Mouse (Mus musculus): ENCODE results near the gene Gm5129.
"Not testable (repeated sequence)": the region's sequence is repeated elsewhere in the genome, so short reads cannot be mapped to it uniquely, and the experiment has no call there.

The Gm5129 gene

DNA sequence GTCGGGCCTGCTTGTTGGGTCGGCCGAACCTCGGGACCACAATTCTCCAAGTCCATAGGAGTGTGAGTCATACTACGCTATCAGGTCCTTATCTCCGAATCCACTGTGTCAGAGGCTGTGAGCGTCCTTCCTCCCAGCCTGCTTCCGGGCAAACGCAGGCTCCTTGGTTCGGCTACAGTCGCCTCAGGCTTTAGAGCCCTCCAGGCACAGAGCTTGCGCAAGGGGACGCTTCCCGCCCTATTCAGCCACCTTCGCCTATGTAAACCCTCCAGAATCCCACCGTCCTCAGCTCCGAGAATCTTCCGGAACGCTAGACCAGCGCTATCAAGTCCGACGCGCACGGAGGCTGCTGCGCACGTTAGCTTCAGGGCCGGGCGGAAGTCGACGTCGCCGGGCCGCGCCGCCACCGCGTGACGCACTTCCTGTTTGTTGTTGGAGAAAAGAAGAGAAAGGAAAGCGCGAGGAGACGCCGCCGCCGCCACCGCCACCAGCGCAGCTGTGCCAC lies at the start of gene Gm5129, which contains the start of gene Dnajb6:
Gene Gm5129, minus strand, starts transcription at position 380 of the 505 bp plus-strand sequence.
Gene Dnajb6, plus strand, starts transcription at position 132 of the 505 bp plus-strand sequence.
- peak; percentile 93 to 98 for DNase-seq (ENCODE audit: low spot score in 2 of 2)

DNA sequence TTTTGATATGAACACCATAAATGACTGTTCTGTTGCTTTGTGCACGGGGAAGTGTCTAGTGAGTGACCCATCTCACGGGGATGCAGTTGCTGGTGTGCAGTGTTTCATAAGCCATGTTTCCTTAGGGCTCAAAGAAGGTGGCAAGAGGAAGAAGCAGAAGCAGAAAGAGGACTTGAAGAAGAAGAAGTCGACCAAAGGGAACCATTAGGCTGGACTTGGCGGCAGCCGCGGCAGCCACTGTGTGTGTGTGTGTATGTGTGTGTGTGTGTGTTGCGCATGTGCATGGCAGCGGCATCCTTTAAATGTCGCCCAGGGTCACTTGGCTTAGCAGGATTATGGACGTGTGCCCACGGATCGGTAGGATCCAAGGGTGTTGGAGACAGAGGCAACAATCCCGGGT lies 49.2 kb upstream of the Gm5129 start:
- not testable (repeated sequence) for DNase-seq (ENCODE audit: low spot score in 2 of 2)

DNA sequence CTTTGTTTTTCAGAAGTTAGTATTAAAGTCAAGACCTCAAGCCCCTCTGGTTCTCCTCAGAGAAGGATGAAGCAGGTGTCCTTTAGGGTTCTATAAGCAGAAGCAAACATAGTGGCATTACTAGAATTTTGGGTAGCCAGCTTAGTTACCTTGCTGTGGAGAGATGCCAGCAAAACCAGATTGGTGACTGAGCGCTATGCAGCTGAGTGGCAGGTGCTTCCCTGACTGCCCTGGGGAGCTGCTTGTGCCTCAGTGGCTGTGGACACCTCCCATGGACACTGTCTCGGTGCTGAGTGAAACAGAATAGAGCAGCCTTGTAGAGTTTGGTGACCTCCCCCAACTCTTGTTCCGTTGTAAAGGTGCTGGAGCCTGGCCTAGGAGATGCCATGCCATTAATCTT lies 46.5 kb upstream of the Gm5129 start:
- DNase-seq (ENCODE audit: low spot score in 2 of 2) = no peak

DNA sequence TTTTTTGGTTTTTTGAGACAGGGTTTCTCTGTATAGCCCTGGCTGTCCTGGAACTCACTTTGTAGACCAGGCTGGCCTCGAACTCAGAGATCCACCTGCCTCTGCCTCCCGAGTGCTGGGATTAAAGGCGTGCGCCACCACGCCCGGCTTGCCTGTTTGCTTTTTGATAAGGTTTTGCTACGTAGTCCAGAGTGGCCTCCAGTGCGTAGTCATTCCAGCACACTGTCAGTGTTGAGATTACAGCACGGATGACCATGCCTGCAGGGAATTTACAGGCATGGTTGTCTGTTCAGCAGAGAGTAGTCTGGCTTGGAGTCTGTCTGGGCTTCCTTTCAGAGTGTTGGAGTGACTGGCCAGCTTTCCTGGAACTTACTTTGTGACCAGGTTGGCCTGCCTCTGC lies 44.0 kb upstream of the Gm5129 start:
- not testable (repeated sequence) for DNase-seq (ENCODE audit: low spot score in 2 of 2)

DNA sequence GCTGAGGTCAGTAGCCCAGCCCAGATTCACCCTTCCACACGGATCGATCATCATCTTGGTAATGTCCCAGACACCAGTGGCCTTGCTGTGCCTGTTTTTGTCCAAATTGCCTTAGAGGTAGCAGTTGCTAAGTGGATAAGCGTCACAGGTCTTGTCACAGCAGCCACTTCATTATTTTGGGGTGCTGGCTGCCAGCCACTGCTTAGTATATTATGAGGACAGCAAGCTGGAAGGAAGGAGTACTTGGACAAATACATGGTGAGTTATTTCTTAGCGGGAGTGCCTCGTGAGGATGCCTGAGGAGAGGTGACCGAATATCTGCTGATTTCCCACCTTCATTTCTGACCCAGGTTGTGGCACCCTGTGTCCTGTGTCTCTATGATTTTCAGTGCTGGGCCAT lies 42.3 kb upstream of the Gm5129 start:
- no peak for DNase-seq (ENCODE audit: low spot score in 2 of 2)

DNA sequence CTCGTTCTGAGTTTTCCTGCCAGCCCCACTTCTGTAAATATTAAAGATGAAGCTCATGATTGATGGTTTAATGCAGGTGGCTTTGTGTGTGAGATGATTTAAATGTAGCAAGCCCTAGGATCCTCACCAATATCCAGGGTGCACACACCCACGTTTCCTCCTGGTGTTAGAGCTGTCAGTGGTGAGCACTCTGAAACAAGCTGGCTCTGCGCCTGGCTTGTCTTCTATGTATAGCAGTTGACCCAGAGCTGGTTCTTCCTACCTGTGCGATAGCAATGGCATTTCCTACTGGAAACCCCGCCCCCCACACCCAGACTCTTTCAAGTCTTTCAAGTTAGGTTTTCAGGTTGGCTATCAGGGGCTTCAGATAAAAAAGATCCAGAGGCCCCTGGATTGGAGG lies 39.7 kb upstream of the Gm5129 start:
- no peak for DNase-seq (ENCODE audit: low spot score in 2 of 2)

DNA sequence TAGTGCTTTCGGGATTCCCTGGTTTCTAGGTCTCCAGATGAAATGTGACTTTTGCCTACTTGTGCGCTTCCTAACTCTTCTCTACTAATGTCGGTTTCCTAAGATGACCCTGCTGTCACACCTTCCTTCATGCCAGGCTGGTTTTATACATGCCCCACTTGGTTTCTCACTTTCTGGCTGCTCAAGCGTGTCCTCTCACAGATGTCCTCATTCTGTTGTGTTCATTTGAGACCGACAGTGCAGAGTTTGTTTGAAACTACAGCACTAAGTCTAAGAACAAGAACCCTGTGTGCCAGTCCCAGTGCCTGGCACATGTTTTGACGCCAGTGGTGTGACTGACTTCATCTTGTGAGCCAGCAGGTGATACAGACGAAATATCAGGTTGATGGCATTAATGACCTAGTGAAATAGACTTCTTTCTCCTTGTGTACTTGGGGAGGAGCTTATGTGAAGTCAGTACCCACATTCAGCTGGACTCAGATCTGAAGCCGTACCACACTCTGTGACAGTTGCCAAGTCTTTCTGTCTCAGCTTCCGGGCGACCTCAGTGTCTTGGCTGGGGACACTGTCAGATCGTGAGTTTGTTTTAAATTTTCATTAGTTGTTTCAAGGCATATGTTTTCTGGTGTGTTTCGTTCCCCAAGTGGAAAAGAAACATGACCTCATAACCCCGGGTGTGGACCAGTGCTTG lies 37.9 kb upstream of the Gm5129 start:
- DNase-seq (ENCODE audit: low spot score in 2 of 2) = no peak

DNA sequence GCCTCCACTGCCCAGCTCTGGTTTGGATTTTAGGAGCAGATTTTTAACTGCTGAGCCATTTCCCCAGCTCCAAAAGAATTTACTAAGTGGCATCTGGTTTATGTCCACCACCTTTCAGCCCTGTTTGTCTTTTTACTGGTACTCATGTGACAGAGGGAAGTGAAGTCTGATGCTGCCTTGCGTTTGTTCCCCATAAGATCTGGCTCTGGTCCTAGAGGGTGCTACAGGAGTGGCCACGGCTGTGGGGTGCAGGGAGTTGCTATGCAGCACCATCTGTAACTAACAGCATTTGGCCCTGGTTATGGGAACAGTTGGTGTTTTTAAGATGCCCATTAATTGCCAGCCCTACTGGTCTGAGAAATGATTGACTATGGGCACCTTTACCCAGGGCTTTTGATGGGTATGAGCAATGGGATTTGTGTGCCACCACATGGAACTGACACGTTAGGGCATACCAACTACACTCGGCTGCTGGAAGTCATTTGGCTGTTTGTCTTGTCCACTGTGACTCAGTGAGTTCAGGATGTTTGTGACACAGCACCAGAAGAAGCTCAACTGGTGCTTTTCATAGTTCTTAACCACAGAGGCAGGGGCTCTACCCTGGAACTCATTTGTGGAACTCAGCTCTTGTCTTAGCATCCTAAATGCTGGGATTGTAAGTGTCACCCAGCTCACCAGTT lies 37.1 kb upstream of the Gm5129 start:
- DNase-seq (ENCODE audit: low spot score in 2 of 2) = no peak

DNA sequence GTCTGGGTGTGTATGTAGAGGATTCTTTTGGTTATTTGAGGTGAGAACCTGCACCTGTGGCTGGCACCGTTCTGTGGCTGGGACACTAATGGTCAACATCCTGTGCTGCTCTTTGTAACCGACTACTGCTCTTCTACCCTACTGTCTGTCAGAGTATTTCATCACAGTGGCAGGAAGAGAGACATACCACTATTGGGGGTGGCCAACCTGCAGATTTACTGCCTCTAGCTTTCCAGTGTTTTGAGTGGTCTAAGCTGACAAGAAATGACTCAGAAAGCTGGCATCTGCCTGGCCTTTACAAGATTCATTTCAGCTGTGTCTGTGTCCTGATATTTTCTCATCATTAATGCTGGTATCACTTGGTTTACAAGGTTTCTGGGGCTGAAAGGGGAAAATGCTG lies 36.3 kb upstream of the Gm5129 start:
- no peak for DNase-seq (ENCODE audit: low spot score in 2 of 2)

DNA sequence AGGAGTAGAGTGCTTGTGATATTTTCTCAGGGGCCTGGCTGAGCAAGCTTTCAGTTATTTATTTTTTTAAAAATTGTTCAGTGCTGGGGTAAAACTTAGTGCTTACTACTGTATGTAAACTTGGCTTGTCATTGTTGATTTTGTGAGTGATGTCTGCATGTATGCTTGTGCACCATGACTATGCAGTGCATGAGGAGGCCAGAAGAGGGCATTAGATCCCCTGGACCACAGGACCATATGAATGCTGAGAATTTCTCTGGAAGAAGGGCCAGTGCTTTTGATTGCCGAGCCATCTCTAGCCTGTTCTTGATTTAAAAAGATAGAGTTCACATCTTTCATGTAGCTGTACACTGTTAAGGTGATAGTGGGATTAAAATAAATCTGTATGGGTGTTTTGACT lies 35.2 kb upstream of the Gm5129 start:
- DNase-seq (ENCODE audit: low spot score in 2 of 2) = no peak

DNA sequence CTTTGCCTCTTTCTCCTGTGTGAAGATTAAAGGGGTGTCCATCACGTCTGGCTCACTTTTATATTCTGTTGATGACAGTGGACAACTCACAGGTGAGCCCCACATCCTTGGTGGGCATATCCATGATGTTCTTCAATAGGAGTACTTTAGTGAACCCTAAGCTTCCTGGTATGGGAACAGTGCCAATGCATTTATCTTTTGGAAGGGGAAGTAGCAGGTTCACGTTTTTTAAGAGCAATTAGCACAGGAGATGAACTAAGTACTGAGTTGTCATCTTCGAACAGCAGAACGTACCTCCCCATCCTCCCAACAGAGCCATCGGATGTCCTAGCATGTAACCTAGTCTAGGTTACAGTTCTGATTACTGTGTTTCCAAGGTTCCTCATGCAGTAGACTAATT lies 23.6 kb upstream of the Gm5129 start:
- no peak for DNase-seq (ENCODE audit: low spot score in 2 of 2)

DNA sequence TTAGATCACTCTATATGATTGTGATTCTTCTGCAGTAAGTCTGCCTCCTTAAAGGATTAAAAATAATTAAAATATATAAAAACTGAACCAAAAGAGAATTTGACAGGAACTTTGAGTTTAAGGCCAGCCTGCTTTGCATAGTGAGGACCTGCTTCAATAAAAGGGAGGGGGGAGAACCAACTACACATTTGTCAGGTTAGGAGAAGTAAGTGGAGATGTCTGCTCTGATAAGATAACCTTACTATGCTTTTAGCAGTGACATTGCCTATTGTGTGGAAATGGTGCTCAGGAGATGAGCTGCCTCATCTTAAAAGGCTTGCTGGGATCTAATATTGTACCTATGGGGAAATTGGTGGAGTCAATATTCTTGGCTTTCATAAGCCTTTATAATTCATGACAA lies 17.2 kb upstream of the Gm5129 start:
- no peak for DNase-seq (ENCODE audit: low spot score in 2 of 2)

DNA sequence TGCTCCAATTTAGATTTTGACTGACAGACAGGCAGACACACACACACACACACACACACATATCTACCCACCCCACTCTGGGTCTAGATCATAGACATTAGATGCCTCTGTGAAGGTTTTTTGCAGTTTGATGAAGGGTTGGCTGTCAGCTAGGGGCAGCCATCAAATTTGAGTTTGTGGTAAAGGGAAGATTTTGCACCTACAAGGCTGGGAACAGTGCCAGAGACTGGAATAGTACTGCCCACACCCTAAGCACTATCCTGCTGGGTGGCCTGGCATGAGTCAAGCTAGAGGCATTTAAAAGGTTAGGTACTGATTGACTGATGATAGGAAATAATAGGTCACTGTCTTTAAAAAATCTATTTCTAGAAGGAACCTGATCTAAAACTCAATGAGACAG lies 15.6 kb upstream of the Gm5129 start:
- DNase-seq (ENCODE audit: low spot score in 2 of 2) = no peak

DNA sequence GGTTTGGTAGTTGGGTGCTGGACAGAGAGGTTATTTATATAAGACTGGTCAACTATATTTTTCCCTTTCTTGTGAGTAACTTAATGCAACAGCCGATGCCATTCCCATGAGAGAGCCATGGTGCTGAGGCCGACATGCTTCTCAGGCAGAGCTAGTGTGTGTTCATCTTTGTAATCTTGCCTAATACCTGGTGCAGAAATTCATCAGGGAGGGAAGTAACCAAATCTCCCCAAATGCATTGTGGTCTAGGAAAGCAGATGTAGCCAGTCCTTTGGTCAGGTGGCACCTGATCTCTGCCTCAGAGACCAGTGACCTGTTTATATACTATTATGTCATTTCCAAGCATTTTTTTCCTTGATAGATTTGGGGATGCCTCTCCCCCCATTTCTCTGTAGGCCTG lies 11.9 kb upstream of the Gm5129 start:
- DNase-seq (ENCODE audit: low spot score in 2 of 2) = no peak

DNA sequence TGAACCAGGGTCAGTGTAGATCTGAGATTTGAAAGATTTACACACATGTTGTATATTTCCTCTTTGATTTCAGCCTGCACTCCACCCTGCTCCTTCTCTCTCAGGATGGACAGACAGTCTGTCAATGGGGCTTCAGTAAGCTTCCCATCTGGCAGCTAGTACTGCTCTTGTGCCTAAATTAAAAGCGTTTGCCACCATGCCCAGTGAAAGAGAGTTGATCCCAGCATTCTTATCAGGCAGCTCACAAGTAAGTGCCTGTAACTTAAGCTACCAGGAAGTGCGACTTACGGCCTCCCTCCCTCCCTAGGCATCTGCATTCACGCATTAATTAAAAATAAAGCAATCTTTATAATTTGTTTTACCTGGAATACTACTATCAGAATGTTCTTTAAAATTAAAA lies 5.4 kb upstream of the Gm5129 start:
- DNase-seq (ENCODE audit: low spot score in 2 of 2) = no peak

DNA sequence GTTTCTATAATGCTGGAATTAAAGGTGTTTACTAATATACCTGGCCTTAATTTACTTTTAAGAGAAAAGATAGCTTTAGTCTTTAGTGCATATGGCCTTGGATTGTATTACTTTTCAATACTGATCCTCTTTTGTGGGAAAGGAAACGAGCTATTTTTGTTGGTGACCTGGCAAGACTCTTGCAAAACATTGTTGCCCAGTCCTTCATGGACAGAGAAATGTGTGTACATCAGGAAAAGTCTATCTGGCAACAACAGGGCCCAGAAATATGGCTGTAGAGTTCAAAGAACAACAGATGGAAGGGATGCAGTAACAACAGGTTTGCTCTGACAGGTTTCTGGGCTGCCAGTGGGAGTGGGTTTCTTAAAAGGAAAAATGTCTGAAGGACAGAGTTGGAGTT lies 4.9 kb upstream of the Gm5129 start:
- DNase-seq (ENCODE audit: low spot score in 2 of 2) = no peak

DNA sequence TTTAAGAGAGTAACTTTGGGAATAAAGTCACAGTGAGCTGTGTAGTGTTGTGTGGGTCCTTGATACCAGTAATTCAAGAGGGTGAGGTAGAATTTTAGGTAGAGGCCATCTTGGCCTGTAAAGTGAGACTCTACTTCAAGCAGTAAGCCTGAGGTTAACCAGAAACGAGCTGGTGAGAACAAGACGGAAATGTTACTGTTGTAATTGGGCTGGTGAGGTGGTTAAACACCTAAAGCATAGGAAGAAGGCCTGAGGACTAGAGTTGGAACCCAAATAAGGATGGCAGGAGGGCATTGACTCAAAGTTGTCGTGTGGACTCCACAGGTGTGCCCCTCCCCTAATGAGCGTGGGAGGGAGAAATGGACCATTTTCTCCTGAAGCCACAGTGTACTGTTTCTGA lies 2.3 kb upstream of the Gm5129 start:
- DNase-seq (ENCODE audit: low spot score in 2 of 2) = no peak

DNA sequence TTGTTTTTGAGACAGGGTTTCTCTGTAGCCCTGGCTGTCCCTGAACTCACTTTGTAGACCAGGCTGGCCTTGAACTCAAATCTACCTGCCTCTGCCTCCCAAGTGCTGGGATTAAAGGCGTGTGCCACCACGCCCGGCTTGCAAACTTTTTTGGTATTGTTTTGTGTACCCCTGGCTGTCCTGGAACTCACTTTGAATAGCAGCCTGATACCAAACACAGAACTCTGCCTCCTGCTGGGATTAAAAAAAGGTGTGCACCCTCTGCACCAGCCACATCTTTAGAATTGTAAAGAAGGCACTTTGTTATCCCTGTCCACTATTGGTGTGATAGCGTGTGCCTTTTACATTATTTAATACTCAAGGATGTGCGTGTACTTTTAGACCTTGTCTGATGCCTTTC lies 1.7 kb upstream of the Gm5129 start:
- no peak for DNase-seq (ENCODE audit: low spot score in 2 of 2)

DNA sequence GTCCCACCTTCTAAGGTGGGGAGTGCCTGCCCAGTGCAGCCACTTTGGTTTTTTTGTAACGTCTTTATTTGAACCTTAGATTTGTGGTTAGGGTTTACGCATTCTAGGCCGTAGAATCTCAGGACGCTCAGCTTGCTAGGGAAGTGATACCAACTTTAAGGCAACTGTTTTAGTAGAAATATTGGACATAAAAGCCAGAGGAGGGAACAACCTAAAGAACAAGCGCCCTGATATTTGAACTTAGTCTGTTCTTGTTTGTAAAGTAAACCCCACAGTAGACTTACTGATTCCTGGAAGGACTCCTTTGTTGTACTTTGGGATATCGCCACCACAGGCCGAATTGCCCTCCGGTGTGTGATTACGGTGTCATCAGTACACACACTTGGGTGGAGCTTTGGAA lies 1.2 kb upstream of the Gm5129 start:
- DNase-seq (ENCODE audit: low spot score in 2 of 2) = no peak

DNA sequence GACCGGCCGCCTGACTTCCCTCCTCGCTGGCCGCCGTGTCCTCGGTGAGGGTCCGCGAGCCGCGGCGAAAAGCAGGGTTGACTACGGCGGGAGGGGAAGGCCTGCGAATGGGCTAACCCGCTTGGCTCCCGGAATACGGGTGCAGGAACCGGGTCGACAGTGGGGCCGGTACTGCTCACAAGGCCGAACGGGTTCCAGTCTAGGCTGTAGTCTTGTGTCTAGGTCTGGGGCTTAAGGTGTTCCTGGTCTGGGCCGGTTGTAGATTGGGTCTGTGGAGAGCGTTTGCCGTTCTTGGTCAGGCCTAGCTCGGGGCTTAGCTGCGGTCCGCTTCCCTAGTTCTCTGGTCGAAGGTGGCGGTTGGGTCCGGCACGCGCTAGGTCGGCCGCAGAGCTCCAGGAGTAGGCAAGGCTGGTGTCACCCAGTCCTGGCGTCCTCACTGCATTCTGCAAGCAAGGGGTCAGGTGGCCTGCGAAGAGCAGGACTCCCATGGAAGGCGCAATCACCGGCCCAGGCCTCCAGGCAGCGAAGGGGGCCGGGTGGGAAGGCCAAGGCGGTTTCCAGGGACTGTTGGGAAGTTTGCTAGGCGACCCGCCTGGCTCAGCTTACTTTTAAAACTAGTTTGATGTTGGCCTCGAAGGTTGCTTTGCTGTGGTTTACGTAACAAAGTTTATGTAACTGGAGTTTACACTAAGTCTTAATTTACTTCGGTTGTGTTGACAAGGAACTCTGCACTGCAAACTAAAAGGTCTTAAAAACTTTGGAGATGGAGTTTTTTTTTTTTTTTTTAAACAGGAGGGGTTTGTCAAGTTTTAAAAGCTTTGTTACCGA lies 551 bp upstream of the Gm5129 start:
- peak; percentile 54 to 64 for DNase-seq (ENCODE audit: low spot score in 2 of 2)

DNA sequence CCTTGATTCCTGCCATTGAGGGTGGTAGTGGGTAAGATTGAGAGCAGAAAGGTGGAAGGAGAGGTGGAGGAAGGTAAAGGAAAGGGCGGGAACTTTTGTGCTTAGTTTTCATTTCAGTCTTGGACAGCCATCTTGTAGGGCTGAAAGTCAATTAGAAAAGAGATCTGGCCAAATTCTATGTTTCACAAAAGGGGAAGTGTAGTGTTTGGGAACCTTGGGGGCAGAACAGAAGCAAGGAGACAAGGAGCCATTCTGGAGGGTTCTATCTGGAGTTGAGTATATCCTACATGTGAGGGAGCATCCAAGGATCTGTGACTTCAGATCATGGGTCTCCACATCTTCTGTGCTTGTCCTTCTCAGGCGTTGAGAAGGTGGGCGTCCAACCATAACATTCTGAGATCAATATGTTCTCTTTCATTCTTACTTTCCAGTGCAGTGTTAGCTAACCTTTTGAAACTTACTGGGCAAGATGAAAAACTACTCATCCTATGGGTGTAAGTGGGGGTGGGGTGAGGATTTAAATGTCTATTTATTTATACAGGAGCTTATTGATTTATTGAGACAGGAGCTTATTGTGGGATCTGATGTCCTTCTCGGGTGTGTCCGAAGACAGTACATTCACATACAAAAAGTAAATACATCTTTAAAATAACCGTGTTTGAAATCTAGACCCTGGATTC lies 765 bp downstream of the Gm5129 start:
- DNase-seq (ENCODE audit: low spot score in 2 of 2) = no peak

DNA sequence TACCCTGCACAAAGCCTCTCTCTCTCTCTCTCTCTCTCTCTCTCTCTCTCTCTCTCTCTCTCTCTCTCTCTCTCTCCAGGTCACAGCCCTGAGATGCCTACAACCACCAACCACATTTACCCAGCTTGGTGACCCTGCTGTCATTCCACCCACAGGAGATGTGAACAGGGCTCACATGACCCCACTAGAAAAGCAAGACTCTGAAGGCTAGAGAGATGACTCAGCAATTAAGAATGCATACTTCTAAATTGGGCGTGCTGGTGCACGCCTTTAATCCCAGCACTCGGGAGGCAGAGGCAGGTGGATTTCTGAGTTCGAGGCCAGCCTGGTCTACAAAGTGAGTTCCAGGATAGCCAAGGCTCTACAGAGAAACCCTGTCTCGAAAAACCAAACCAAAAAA lies 9.7 kb downstream of the Gm5129 start:
- DNase-seq (ENCODE audit: low spot score in 2 of 2) = not testable (repeated sequence)
